Mouse (Mus musculus): ENCODE data around the gene Dnaaf5.

Dnaaf5 gene

GRCm38 (mm10) chr5:139229716-139230115, 79.7 kb downstream of the Dnaaf5 start:
- DNase-seq (ENCODE audit: low spot score): no peak

- DNase-seq (ENCODE audit: low spot score): no peak
Observed at GRCm38 (mm10) chr5:139232083-139232482, 82.1 kb downstream of the Dnaaf5 start.

- DNase-seq (ENCODE audit: low spot score): no peak
Observed at GRCm38 (mm10) chr5:139234423-139234822, 84.4 kb downstream of the Dnaaf5 start.
